Mouse (Mus musculus) neural tube, embryonic 11.5 days (tissue): Measurements from ENCODE around the gene Ccdc24. TPM values are rescaled to one million over a fixed set of nuclear protein-coding genes. Genes with fewer than 3 reads are reported as not detected.

Experiments
- ATAC-seq: fragments of 200-750 bp; cut with Nextera tagmentation; 2 replicates; pipeline ENCODE4 v1.8.0; 2017; ENCODE audit warnings: moderate number of reproducible peaks, mild to moderate bottlenecking, moderate TSS enrichment, moderate library complexity; ENCODE audit not compliant: insufficient read depth, low FRiP score, low TSS enrichment
- DNase-seq: peaks from one replicate; pipeline ENCODE4 v3.0.0-alpha.2; 2015; ENCODE audit warnings: low spot score
- H3K27ac ChIP-seq: fragments of 300-500 bp; sonication (generic); 2 replicates; pipeline ENCODE4 v1.5.1; 2014; ENCODE audit warnings: low read depth, mild to moderate bottlenecking, low read length
- H3K27me3 ChIP-seq: fragments of 300-500 bp; sonication (generic); 2 replicates; pipeline ENCODE4 v1.6.1; 2014; ENCODE audit warnings: mild to moderate bottlenecking, low read length, mixed read lengths; ENCODE audit not compliant: control insufficient read depth, insufficient read depth
- H3K36me3 ChIP-seq: fragments of 300-500 bp; sonication (generic); 2 replicates; pipeline ENCODE4 v1.6.1; 2014; ENCODE audit warnings: mild to moderate bottlenecking, low read length, moderate library complexity, mixed read lengths; ENCODE audit not compliant: control insufficient read depth, insufficient read depth
- H3K4me1 ChIP-seq: fragments of 300-500 bp; sonication (generic); 2 replicates; pipeline ENCODE4 v1.6.1; 2014; ENCODE audit warnings: low read length, mixed read lengths; ENCODE audit not compliant: control insufficient read depth, insufficient read depth
- H3K4me2 ChIP-seq: fragments of 300-500 bp; sonication (generic); 2 replicates; pipeline ENCODE4 v1.6.1; 2014; ENCODE audit warnings: low read depth, mild to moderate bottlenecking, moderate library complexity
- H3K4me3 ChIP-seq: fragments of 300-500 bp; sonication (generic); 2 replicates; pipeline ENCODE4 v1.5.1; 2014; ENCODE audit warnings: low read depth, low read length
- H3K9ac ChIP-seq: fragments of 300-500 bp; sonication (generic); 2 replicates; pipeline ENCODE4 v1.6.1; 2014; ENCODE audit warnings: mild to moderate bottlenecking, low read length
- H3K9me3 ChIP-seq: fragments of 300-500 bp; sonication (generic); 2 replicates; pipeline ENCODE4 v1.6.1; 2016; ENCODE audit warnings: low read length; ENCODE audit not compliant: control insufficient read depth
- WGBS: fragments of 180-500 bp; shearing (Covaris S2); extraction: QIAGEN DNeasy Blood & Tissue Kit; methylation state at CpG from one replicate; pipeline ENCODE4 v1.1.7; 2014; 5-methylcytosine and 5-hydroxymethylcytosine counted together
- polyA plus RNA-seq: library from polyadenylated mRNA; unstranded; fragments of >200 nt; fragmentation: Nextera tagmentation; extraction: Ambion mirVana; gene quantifications from 2 replicates; pipeline ENCODE4 v1.2.1, GENCODE M21; 2014

Ccdc24 gene
- polyA plus RNA-seq, 1 experiment from 2014 or later = 1.8 TPM

GRCm38 (mm10) chr4:117836204-117836767, 36.1 kb downstream of the Ccdc24 start:
- ATAC-seq = peak; percentile 90
- H3K4me2 ChIP-seq = peak overlapping the region; percentile 96
- WGBS = under 1% methylated on average over 44 of the region's 48 CpGs

GRCm38 (mm10) chr4:117835531-117836111, 36.7 kb downstream of the Ccdc24 start:
- under 1% methylated on average over 60 of the region's 60 CpGs for WGBS
- peak; percentile 54 for DNase-seq
- Histone ChIP-seq H3K36me3 (no peaks in the 10 kb centered on the region), H3K9ac (peak overlapping the region; percentile 73), H3K4me1 (peaks cover 4% of the 10 kb centered on the region; the same call in 1 of the 2 replicates), H3K27me3 (0 out of 2 replicates have a peak, but pooled peaks cover 2% of the 10 kb centered on the region), H3K9me3 (no peaks in the 10 kb centered on the region), H3K27ac (peak overlapping the region; percentile 46; the same call in 1 of the 2 replicates), H3K4me3 (peak overlapping the region; percentile 64), H3K4me2 (peak overlapping the region; percentile 96)
- ATAC-seq = peak; percentile 32

More at GRCm38 (mm10) chr4:117836204-117836767, 36.1 kb downstream of the Ccdc24 start:
- peak; percentile 86 for DNase-seq
- H3K27me3 ChIP-seq = no peaks in the 10 kb centered on the region
- no peaks in the 10 kb centered on the region for H3K36me3 ChIP-seq
- peak overlapping the region; percentile 64 for H3K4me3 ChIP-seq
- H3K9me3 ChIP-seq = no peaks in the 10 kb centered on the region
- H3K9ac ChIP-seq = peak overlapping the region; percentile 73
- H3K4me1 ChIP-seq = peaks cover 4% of the 10 kb centered on the region; the same call in 1 of the 2 replicates
- no peak overlapping the region; the same call in 1 of the 2 replicates for H3K27ac ChIP-seq

GRCm38 (mm10) chr4:117834845-117835530, 37.4 kb downstream of the Ccdc24 start:
- ATAC-seq = peak; percentile 43
- H3K9me3 ChIP-seq = no peaks in the 10 kb centered on the region
- H3K4me2 ChIP-seq = peak overlapping the region; percentile 96
- H3K4me3 ChIP-seq = peak overlapping the region; percentile 64
- peaks cover 4% of the 10 kb centered on the region; the same call in 1 of the 2 replicates for H3K4me1 ChIP-seq
- peak overlapping the region; percentile 73 for H3K9ac ChIP-seq
- H3K27me3 ChIP-seq = 0 out of 2 replicates have a peak, but pooled peaks cover 2% of the 10 kb centered on the region
- DNase-seq = peak; percentile 74
- H3K36me3 ChIP-seq = no peaks in the 10 kb centered on the region
- H3K27ac ChIP-seq = peak overlapping the region; percentile 46; the same call in 1 of the 2 replicates
- 0% methylated on average over 36 of the region's 36 CpGs for WGBS

- Histone ChIP-seq H3K4me2 (peak within 1 kb of the TSS; percentile 96), H3K9ac (peak within 1 kb of the TSS; percentile 73), H3K36me3 (no peaks in the 10 kb centered on the region), H3K4me3 (peak within 1 kb of the TSS; percentile 64), H3K27me3 (0 out of 2 replicates have a peak, but pooled peaks cover 2% of the 10 kb centered on the region), H3K9me3 (no peaks in the 10 kb centered on the region), H3K4me1 (peaks cover 9% of the 10 kb centered on the region; the same call in 1 of the 2 replicates), H3K27ac (peak within 1 kb of the TSS; percentile 46; the same call in 1 of the 2 replicates)
- ATAC-seq (no peak), DNase-seq (no peak)
- 27% methylated on average over 3 of the region's 3 CpGs for WGBS
Observed at GRCm38 (mm10) chr4:117834457-117834844, 37.9 kb downstream of the Ccdc24 start, which contains the start of gene Slc6a9. Slc6a9 (plus strand) TSS chr4:117834506.

- no peak overlapping the region for H3K9ac ChIP-seq
- WGBS = 75% methylated on average over 9 of the region's 9 CpGs
Observed at GRCm38 (mm10) chr4:117831920-117832691, 40.3 kb downstream of the Ccdc24 start.

GRCm38 (mm10) chr4:117831499-117831898, 40.9 kb downstream of the Ccdc24 start:
- H3K27me3 ChIP-seq = 0 out of 2 replicates have a peak, but pooled peaks cover 2% of the 10 kb centered on the region
- H3K9ac ChIP-seq = no peak overlapping the region
- DNase-seq (no peak), ATAC-seq (no peak)
- no peaks in the 10 kb centered on the region for H3K9me3 ChIP-seq
- H3K4me2 ChIP-seq = no peak overlapping the region
- peaks cover 9% of the 10 kb centered on the region; the same call in 1 of the 2 replicates for H3K4me1 ChIP-seq
- no peak overlapping the region for H3K27ac ChIP-seq
- 73% methylated on average over 2 of the region's 2 CpGs for whole genome bisulfite sequencing
- H3K4me3 ChIP-seq = no peak overlapping the region
- H3K36me3 ChIP-seq = no peaks in the 10 kb centered on the region

More at GRCm38 (mm10) chr4:117831920-117832691, 40.3 kb downstream of the Ccdc24 start:
- Histone ChIP-seq H3K4me3 (no peak overlapping the region), H3K9me3 (no peaks in the 10 kb centered on the region), H3K4me1 (peaks cover 9% of the 10 kb centered on the region; the same call in 1 of the 2 replicates), H3K36me3 (no peaks in the 10 kb centered on the region), H3K4me2 (no peak overlapping the region), H3K27me3 (0 out of 2 replicates have a peak, but pooled peaks cover 2% of the 10 kb centered on the region), H3K27ac (no peak overlapping the region)
- no peak for DNase-seq
- ATAC-seq = no peak

GRCm38 (mm10) chr4:117830801-117831200, 41.6 kb downstream of the Ccdc24 start:
- H3K9ac ChIP-seq = no peak overlapping the region

GRCm38 (mm10) chr4:117830124-117830551, 42.2 kb downstream of the Ccdc24 start:
- H3K4me1 ChIP-seq = peaks cover 9% of the 10 kb centered on the region; the same call in 1 of the 2 replicates
- no peak for ATAC-seq
- 0 out of 2 replicates have a peak, but pooled peaks cover 2% of the 10 kb centered on the region for H3K27me3 ChIP-seq
- H3K27ac ChIP-seq = no peak overlapping the region
- no peak overlapping the region for H3K4me3 ChIP-seq
- no peak overlapping the region; the same call in 1 of the 2 replicates for H3K9ac ChIP-seq
- H3K4me2 ChIP-seq = no peak overlapping the region
- DNase-seq = no peak
- no peaks in the 10 kb centered on the region for H3K9me3 ChIP-seq
- WGBS = 21% methylated on average over 5 of the region's 5 CpGs
- H3K36me3 ChIP-seq = no peaks in the 10 kb centered on the region

More at GRCm38 (mm10) chr4:117830801-117831200, 41.6 kb downstream of the Ccdc24 start:
- WGBS = 92% methylated on average over 9 of the region's 9 CpGs
- H3K27ac ChIP-seq = no peak overlapping the region
- ATAC-seq = no peak
- no peak for DNase-seq
- no peak overlapping the region for H3K4me3 ChIP-seq
- H3K4me1 ChIP-seq = peaks cover 9% of the 10 kb centered on the region; the same call in 1 of the 2 replicates
- H3K36me3 ChIP-seq = no peaks in the 10 kb centered on the region
- no peaks in the 10 kb centered on the region for H3K9me3 ChIP-seq
- H3K27me3 ChIP-seq = 0 out of 2 replicates have a peak, but pooled peaks cover 2% of the 10 kb centered on the region
- no peak overlapping the region for H3K4me2 ChIP-seq
